Mouse (Mus musculus) bone marrow macrophage, adult 2 months (primary cell): Measurements from ENCODE around the gene Nfib.

Source experiments
- CTCF ChIP-seq: IDR thresholded peaks from 2 replicates; pipeline ENCODE4 v1.5.1; 2012; ENCODE audit warnings: low read depth, mild to moderate bottlenecking, low read length, moderate library complexity
- POLR2A ChIP-seq: IDR thresholded peaks from 2 replicates; pipeline ENCODE4 v1.6.1; 2012; ENCODE audit warnings: mild to moderate bottlenecking, low read depth, low read length, borderline replicate concordance

DNA sequence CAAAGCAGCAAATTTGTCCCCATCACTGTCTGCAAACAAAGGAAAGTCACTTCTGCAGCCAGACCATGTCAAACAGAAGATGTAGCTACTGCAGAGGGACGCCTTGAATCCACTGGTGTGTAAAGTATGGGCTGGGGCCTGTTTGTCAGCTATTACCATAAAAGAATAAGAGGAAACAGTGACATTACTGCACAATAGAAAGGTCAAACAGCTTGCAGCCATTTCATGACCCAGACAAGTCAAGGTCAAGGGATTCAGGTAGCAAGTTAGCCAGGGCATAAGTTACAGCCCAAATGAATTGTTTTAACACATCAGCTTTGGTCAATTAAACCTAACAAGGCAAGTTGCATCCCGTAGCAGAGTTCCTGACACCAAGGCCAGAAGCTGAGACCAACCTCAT is 215.6 kb downstream of the Nfib start:
- no peak for TF ChIP-seq POLR2A
- no peak for TF ChIP-seq CTCF
